In the genomic region with DNA sequence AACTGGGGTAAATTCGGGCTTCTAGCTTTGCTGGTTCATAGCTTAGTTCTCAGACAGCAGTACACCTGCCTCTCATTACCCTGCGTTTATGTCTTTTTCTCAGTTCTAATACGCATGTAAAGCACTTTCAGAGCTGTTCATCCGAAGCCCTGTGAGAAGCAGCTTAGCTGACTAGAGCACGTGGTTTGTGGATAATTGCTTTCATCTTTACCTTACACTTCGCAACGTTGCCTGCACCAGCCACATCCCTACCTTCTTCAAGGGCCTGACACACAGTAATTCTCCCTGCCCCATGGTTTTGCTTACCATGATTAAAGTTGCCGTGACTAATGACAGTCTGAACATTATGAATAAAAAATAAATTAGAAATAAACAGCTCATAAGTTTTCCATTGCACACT, we compare ENCODE assay signal across 20 mouse cellular contexts. TPM values are rescaled to one million over a fixed set of nuclear protein-coding genes. Genes with fewer than 3 reads are reported as not detected.
"Had no signal": no experiment of that assay in that cellular context is flagged by ENCODE, and none has a peak within 500 bp of the region (broad histone marks: within the 10 kb centered on the region; RNA-seq: fewer than 3 reads in every experiment).

No protein-coding gene starts in this region.

- H3K4me1 ChIP-seq: midbrain, embryonic 12.5 days; neural tube, embryonic 12.5 days had no signal

- H3K4me3 ChIP-seq: midbrain, embryonic 10.5 days; midbrain, embryonic 12.5 days; myocyte; neural tube, embryonic 12.5 days had no signal

- H3K27me3 ChIP-seq: midbrain, embryonic 12.5 days; neural tube, embryonic 12.5 days had no signal

- ATAC-seq: midbrain, embryonic 16.5 days had no signal

- H3K4me2 ChIP-seq: lung, embryonic 14.5 days; midbrain, embryonic 12.5 days; neural tube, embryonic 12.5 days had no signal

- H3K27ac ChIP-seq: midbrain, embryonic 10.5 days; midbrain, embryonic 12.5 days; neural tube, embryonic 12.5 days had no signal

- DNase-seq: lung, adult 18-20 months; lung, embryonic 14.5 days; lung, postnatal 10 days; lung, postnatal 4 days; midbrain, embryonic 14.5 days; retina, postnatal 1 day; right cerebral cortex, adult 18-20 months; right cerebral cortex, postnatal 25 days; right cerebral cortex, postnatal 4 days; spleen, adult 18-20 months; thymus, adult 18-20 months; thymus, postnatal 14 days; thymus, postnatal 36 days had no signal

- H3K9ac ChIP-seq: lung, embryonic 14.5 days; midbrain, embryonic 12.5 days; neural tube, embryonic 12.5 days had no signal

- H3K36me3 ChIP-seq: midbrain, embryonic 10.5 days; midbrain, embryonic 12.5 days; neural tube, embryonic 12.5 days had no signal

- H3K9me3 ChIP-seq: midbrain, embryonic 10.5 days; neural tube, embryonic 12.5 days had no signal

RNA-seq across cellular contexts. Expression of a gene that starts 22.1 kb away (rescaled TPM):
- total RNA-seq: megakaryocyte-erythroid progenitor cell, adult 5-6 weeks had no signal

RNA-seq across cellular contexts. Expression of a gene that starts 49.0 kb away (rescaled TPM):
- total RNA-seq: megakaryocyte, adult 5-6 weeks; megakaryocyte-erythroid progenitor cell, adult 5-6 weeks had no signal
- polyA plus RNA-seq: midbrain, embryonic 14.5 days; myocyte had no signal
